Mouse (Mus musculus): Measurements from ENCODE around the gene Neurl1a. TPM values are rescaled to one million over a fixed set of nuclear protein-coding genes. Genes with fewer than 3 reads are reported as not detected.

Neurl1a gene
- polyA plus RNA-seq (2014; fragmentation: Illumina TruSeq; extraction: RNeasy Lipid Tissue Mini Kit (QIAGEN cat#74804); ENCODE audit: low read depth, low replicate concordance), result 3.3 TPM

DNA sequence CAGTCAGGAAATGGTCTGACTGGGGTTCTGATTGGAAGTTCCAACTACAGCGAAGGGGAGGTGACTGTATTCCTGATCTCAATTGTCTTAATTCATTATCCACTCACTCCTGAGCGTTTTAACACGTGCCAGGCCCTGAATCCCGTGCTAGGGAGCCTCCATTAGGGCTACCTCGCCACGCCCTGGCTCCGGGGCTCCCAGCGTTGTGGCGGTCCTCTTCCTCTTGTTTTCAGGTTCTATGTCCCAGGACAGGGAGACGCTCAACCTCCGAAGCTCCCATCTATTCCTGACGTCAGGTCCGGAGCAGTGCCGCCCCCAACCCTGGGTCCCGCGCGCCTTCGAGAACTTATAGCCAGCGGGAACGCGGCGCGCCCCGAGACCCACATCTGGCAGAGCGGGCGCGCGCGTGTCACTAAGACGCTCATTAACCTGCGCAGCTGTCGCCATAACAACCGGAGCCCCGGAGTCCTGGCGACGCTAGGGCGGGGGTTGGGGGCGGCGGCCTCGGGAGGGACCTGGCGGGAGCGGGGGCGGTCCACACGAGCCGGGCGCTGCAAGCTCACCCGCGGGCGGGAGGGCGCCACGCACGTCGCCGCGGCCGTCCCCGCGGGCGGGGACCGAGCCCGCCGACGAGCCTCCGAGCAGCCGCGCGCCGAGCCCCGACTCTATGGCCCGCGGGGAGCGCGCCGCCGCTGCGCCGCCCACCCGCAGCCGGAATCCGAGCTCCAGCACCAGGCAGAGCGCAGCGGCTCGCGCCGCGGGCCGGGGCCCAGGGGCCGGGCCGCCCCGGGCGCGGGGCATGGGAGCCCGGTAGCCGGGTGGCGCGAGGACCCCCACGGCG is at the start of gene Neurl1a:
TSS of gene Neurl1a (plus strand) at position 390 of the 841 bp plus-strand sequence.

DNA sequence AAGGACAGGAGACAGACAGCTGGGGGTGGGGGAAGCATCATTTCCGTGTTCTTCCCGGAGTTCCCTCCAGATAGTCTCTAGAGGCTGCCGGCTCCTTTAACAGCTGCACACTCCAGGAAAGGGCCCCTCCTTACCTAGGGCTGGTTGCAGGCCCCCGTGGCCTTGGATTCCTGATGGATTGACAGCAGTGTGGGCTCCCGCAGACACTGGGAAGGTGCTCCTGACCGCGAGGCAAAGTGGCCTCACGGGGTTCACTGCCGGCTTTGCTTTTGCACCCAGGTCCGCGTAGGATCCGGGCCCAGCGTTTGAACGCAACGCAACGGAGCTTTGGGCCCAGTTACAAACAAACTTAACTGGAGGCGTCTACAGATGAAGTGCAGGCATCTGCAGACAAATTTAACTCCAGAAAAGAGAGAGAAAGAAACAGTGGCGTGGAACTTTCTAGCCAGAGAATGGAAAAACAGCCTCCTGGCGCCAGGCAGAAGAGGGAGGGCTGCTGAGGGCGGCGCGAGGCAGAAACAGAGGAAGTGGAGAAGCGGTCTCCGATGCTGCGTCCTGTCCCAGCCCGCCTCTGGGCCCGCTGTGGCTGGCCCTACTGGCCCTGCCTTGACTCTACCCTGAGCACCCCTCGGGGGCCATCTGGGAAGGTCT is 40.7 kb upstream of the Neurl1a start, which contains the start of gene Calhm2:
TSS of gene Calhm2 (minus strand) at position 524 of the 651 bp plus-strand sequence.

DNA sequence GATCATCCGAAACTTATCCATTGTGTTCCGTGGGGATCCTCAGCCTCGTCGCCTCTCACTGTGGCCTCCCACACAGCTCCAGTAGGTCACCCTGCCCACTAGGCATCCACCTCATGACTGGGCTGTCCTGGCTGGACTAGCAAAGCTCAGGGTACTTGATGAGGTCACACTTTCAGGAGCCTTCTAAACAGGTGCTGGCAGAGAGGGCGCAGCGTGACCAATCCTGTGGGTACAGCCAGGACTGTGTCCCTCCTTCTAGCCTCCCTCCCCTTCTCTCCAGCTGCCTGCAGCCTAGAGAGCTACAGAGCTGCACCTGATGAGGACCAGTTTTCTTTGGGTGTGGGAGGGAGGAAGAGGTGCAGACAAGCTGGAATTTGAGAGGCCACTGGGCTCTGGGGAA is 34.5 kb upstream of the Neurl1a start, which contains the start of gene Calhm1:
TSS of gene Calhm1 (minus strand) at position 101 of the 400 bp plus-strand sequence.

GRCm38 (mm10) chr19:47157664-47158063 is 21.0 kb upstream of the Neurl1a start, which contains the start of gene Calhm3:
Calhm3 (minus strand) TSS chr19:47157764.

Other genes starting within 250 kb of the Neurl1a start
- 1.7 TPM for gene Ina, start 164.1 kb upstream of the Neurl1a start, polyA plus RNA-seq (2014; fragmentation: Illumina TruSeq; extraction: RNeasy Lipid Tissue Mini Kit (QIAGEN cat#74804); ENCODE audit: low read depth, low replicate concordance)
- 29.9 TPM for gene Nt5c2, start 163.7 kb upstream of the Neurl1a start, polyA plus RNA-seq (2014; fragmentation: Illumina TruSeq; extraction: RNeasy Lipid Tissue Mini Kit (QIAGEN cat#74804); ENCODE audit: low read depth, low replicate concordance)
- 14.2 TPM for gene Pcgf6, start 127.9 kb upstream of the Neurl1a start, polyA plus RNA-seq (2014; fragmentation: Illumina TruSeq; extraction: RNeasy Lipid Tissue Mini Kit (QIAGEN cat#74804); ENCODE audit: low read depth, low replicate concordance)
- 2.2 TPM for gene Taf5, start 111.1 kb upstream of the Neurl1a start, polyA plus RNA-seq (2014; fragmentation: Illumina TruSeq; extraction: RNeasy Lipid Tissue Mini Kit (QIAGEN cat#74804); ENCODE audit: low read depth, low replicate concordance)
- 509 TPM for gene Usmg5, start 88.2 kb upstream of the Neurl1a start, polyA plus RNA-seq (2014; fragmentation: Illumina TruSeq; extraction: RNeasy Lipid Tissue Mini Kit (QIAGEN cat#74804); ENCODE audit: low read depth, low replicate concordance)
- gene Pdcd11, start 88.1 kb upstream of the Neurl1a start, polyA plus RNA-seq (2014; fragmentation: Illumina TruSeq; extraction: RNeasy Lipid Tissue Mini Kit (QIAGEN cat#74804); ENCODE audit: low read depth, low replicate concordance), result 11.1 TPM
- gene Calhm2, start 40.5 kb upstream of the Neurl1a start, polyA plus RNA-seq (2014; fragmentation: Illumina TruSeq; extraction: RNeasy Lipid Tissue Mini Kit (QIAGEN cat#74804); ENCODE audit: low read depth, low replicate concordance), result 4.4 TPM
- gene Calhm1, start 34.6 kb upstream of the Neurl1a start, polyA plus RNA-seq (2014; fragmentation: Illumina TruSeq; extraction: RNeasy Lipid Tissue Mini Kit (QIAGEN cat#74804); ENCODE audit: low read depth, low replicate concordance), result not detected
- not detected for gene Calhm3, start 21.1 kb upstream of the Neurl1a start, polyA plus RNA-seq (2014; fragmentation: Illumina TruSeq; extraction: RNeasy Lipid Tissue Mini Kit (QIAGEN cat#74804); ENCODE audit: low read depth, low replicate concordance)